Mouse (Mus musculus): Measurements from ENCODE around the gene Pgf.

DNA sequence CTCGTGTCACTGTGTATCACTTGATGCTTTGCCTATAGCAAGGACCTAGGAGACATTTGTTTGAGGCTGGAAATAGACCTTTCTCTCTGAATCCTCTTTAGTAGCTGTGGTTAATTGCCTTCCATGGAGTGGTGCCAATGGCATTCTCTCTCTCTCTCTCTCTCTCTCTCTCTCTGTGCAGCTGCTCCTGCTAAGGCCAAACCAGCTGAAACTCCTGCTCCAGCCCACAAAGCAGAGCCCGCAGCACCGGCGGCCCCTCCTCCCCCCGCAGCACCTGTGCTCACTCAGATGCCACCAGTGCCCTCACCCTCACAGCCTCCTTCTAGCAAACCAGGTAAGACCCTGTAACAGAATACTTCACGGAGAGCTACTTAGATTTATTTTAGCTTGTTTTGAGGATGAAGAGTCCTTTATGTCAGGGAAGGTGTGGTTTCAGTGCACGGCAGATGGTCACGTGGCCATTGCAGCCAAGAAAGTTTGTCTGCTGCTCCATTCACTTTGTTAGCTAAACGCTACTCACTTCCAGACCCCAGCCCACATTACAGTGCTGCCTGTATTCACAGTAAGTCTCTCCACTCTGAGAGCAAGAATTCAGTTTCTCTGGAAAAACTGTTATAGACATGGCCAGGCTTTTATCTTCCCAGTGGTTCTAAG lies 55.7 kb downstream of the Pgf start:
- TF ChIP-seq CTCF (IDR thresholded peaks at IDR 0.05) (no peak), EP300 (IDR thresholded peaks at IDR 0.05; ENCODE audit: insufficient read depth, low read depth, low read length) (no peak), POLR2A (IDR thresholded peaks at IDR 0.05; ENCODE audit: insufficient read depth, low read depth, low read length) (no peak)
